Comparison of ENCODE assay signal across 8 mouse cellular contexts in genomic region chr1:43635718-43636117, GRCm38 (mm10).
DNase-seq lines count a peak whose midpoint lies in the region; ATAC-seq lines count a peak whose summit lies in the region.

No protein-coding gene starts in this region.

- H3K4me2 ChIP-seq in embryonic facial prominence, embryonic 14.5 days (ENCODE audit: low read depth, low read length) = no peak overlapping the region

- H3K36me3 ChIP-seq in embryonic facial prominence, embryonic 14.5 days (ENCODE audit: control insufficient read depth, insufficient read depth, low read length) = no peaks in the 10 kb centered on the region

- H3K9ac ChIP-seq in embryonic facial prominence, embryonic 14.5 days (ENCODE audit: low read depth, low read length) = no peak overlapping the region

- no peak overlapping the region for H3K27ac ChIP-seq in embryonic facial prominence, embryonic 14.5 days (replicated peaks; ENCODE audit: low read depth, low read length)

- peak; percentile 29 to 78 for DNase-seq in adrenal gland, adult (ENCODE audit: inconsistent age in 2 of 2, low spot score in 1 of 2)
- DNase-seq in adrenal gland, postnatal 4 days (ENCODE audit: low spot score in 2 of 2) = no peak
- peak; percentile 14 for DNase-seq in left cerebral cortex, adult 11 months (ENCODE audit: low spot score)
- no peak for DNase-seq in left cerebral cortex, postnatal 4 days
- peak; percentile 12 for DNase-seq in T-cell, adult 2 months (ENCODE audit: low spot score)
- peak; percentile 12 for DNase-seq in embryonic facial prominence, embryonic 14.5 days (ENCODE audit: low spot score)
- peak; percentile 48 for DNase-seq in lung, postnatal 36 days

- no peaks in the 10 kb centered on the region for H3K4me1 ChIP-seq in embryonic facial prominence, embryonic 14.5 days (ENCODE audit: control insufficient read depth, insufficient read depth, low read length)

- ATAC-seq in embryonic facial prominence, embryonic 14.5 days (ENCODE audit: low read depth) = no peak
- no peak for ATAC-seq in erythroid progenitor cell, adult 5-6 weeks (replicated peaks; ENCODE audit: low FRiP score, poor library complexity, severe bottlenecking)

- intact Hi-C loops in left cerebral cortex, postnatal 4 days (cut with DNase I) = no loop called here

- H3K27me3 ChIP-seq in embryonic facial prominence, embryonic 14.5 days (replicated peaks; ENCODE audit: control insufficient read depth, insufficient read depth, low read length) = no peaks in the 10 kb centered on the region

- H3K4me3 ChIP-seq in embryonic facial prominence, embryonic 14.5 days (ENCODE audit: low read depth, low read length) = no peak overlapping the region

- 83% methylated on average over 3 of the region's 3 CpGs for WGBS in embryonic facial prominence, embryonic 14.5 days

- H3K9me3 ChIP-seq in embryonic facial prominence, embryonic 14.5 days (ENCODE audit: control insufficient read depth, low read length) = no peaks in the 10 kb centered on the region

Comparison
In these comparisons a context has a peak if more than half of its experiments do, and no peak if none do; other contexts are left out.
1. DNase-seq: peak in adrenal gland, adult (2 of 2), left cerebral cortex, adult 11 months (single experiment), T-cell, adult 2 months (single experiment), embryonic facial prominence, embryonic 14.5 days (single experiment) and lung, postnatal 36 days (single experiment); none in adrenal gland, postnatal 4 days (0 of 2) and left cerebral cortex, postnatal 4 days (single experiment).